Mouse (Mus musculus) kidney, postnatal 10 days (tissue): Measurements from ENCODE around the gene Trpt1.

ENCODE experiments used
- DNase-seq: peaks from one replicate; pipeline ENCODE4 v3.0.0; 2021; ENCODE audit warnings: mixed read lengths

The Trpt1 gene

DNA sequence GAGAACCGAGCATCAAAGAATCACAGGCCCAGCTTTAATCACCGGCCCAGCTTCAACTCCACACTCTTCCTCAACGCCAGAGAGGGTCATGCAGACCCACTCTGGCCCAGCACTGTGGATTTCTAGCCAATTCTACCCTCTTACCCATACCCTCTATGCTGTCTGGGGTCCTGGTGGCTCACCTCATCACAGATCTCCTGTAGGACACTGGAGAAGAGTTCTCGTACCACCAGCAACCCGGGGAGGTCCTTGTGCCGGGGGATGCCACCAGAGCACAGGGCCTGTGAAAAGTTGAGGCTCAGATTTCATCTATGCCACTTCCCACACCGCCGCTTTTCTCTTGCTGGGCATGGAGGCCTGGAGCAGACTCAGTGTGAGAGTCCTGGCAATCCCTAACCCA lies 1.4 kb upstream of the Trpt1 start:
- no peak for DNase-seq

DNA sequence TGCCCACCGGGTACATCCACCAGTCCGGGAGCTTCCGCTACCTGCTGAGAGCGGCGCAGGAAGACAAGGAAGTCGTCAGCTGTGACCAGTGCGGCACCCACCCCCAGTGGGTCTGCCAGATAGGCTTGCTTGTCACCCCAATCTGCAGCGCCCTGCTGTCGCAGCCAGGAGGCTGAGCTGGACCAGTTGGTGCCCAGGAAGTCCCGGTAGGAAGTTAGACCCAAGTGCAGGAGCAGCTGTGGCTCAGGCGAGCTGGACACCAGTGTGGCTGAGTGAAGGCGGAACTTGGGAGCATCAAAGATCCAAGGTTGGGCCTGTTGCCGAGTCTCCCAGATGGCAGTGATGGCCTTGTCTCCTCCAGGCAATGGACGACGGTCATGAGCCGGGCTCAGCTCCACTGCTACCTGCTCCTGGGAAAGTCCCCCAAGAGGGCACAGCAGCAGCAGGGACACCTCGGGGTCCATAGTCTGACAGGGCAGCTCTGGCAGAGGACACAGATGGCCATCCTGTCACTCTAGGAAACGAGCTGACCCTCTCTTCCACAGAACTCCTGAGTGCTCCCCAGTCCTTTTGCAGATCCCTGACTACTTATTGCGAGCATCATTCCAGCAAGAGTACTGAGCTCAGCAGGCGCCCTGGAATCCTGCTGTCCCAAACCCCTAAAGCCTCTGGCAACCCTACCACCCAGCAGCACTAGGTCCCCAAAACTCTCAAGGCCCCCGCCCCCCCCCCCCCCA lies 508 bp upstream of the Trpt1 start:
- no peak for DNase-seq

DNA sequence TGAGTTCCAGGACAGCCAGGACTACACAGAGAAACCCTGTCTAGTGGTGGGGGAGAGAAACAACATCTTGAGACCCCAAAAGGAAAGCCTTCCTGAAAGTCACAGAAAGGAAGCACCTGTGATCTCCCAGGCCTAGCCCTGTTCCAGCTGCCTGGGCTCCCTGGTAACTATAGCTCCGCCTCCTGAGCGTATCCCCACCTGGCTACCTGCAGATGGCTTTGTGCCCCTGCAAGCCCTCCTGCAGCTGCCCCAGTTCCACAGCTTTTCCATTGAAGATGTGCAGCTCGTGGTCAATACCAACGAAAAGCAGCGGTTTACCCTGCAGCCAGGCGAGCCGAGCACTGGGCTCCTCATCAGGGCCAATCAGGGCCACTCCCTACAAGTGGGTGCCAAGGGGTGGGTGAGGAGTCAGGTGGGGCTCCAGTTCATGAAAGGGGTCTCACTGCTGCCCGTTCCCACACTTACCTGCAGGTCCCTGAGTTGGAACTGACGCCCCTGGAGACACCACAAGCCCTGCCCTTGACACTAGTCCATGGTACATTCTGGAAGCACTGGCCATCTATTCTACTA lies 1.9 kb downstream of the Trpt1 start:
- DNase-seq: no peak

DNA sequence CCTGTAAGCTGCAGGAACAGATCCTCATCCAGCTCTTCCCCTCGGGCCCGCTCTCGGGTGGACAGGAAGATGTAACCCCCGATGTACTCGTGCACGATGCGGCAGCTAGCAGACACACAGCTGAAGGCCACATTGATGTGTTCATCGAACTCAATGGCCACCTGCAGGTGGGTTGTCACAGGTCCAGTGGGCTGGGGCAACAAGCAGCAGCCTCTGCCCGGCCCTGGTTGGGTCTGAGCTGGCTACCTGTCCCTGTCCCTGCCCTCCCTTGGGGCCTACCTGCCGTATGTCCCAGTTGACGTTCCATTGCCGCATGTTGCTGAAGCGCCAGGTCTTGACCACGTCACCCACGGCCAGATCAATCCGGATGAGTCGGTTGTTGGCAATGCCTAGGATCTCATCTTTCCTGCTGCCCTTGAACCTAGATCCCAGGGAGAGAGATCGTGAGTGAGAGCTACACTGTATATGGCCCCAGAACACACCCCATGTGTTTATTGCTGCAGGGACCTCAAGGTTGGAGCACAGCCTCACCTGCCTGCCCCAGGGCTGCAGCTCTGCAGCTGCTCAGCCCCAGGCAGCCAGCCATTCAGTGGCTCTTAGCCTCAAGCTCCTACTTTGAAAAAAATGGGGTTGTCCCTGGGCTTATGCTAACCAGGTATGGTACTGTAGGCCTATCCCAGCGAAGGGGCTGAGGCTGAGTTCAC lies 3.6 kb downstream of the Trpt1 start:
- no peak for DNase-seq

DNA sequence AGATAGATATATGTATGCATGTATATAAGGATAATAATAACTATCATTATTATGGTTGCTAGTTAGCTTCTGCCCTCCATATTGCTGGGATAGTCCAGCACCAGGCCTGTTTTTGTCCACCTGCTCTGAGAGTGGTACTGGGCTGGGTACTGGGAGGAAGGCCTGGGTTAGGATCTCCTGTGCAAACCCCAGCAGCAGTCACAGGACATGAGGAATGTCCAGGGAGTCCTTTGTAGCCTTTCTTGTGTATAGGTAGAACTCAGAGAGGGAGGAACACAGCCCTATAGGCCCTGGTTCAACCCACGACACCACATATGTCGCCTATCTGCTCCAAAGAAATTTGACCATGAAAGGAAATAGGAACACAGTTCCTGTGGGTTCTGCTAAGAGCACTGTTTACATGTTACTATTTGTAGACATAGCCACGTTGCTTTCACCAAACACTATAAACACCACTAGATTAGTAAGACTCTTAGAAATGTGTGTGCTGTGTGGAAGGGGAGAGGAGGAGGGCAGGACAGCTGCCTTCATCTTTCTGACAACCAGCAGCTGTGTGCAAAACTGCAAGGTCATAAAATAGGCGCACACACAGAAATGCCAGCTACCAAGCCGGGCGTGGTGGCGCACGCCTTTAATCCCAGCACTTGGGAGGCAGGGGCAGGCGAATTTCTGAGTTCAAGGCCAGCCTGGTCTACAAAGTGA lies 11.1 kb downstream of the Trpt1 start:
- DNase-seq: no peak

DNA sequence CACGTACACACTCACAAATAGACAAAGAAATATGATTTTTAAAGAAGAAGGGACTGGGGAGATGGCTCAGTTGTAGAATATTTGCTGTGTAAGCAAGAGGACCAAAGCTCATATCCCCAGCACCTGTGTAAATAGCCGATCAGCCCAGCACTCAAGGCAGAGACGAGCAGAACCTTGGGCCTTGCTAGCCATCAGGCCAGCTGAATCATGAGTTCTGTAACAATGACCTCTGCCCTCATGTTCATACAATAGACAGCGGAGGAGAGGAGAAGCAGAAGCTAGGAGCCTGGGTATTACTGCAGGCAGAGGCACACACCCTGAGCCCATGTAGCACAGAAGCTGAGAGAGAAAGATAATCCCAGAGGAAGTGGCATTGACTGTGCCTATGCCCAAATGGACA lies 16.5 kb downstream of the Trpt1 start:
- no peak for DNase-seq

DNA sequence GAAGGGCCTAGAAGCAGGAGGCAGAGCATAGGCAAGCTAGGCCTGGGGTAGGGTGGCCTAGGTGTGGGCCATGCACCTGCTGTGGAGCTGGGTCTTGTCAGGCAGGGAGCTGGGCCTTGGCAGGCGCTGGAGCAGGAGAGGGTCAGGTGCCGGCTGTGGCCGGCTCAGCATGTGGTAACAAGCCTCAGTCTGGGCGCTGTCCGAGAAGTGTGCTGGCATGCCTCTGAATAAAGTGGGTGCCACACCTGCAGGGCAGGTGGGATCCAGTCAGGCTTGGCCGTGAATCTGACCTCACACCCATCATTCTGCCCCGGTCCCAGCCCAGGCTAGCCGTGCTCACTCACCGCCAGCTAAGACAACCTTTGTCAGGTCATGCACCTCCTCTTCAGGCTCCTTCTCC lies 18.1 kb downstream of the Trpt1 start:
- DNase-seq: no peak

- DNase-seq: no peak
These were observed 18.7 kb downstream of the Trpt1 start for GRCm38 (mm10) chr19:7014481-7015135.

GRCm38 (mm10) chr19:7017541-7018457 lies 21.9 kb downstream of the Trpt1 start:
- no peak for DNase-seq

DNA sequence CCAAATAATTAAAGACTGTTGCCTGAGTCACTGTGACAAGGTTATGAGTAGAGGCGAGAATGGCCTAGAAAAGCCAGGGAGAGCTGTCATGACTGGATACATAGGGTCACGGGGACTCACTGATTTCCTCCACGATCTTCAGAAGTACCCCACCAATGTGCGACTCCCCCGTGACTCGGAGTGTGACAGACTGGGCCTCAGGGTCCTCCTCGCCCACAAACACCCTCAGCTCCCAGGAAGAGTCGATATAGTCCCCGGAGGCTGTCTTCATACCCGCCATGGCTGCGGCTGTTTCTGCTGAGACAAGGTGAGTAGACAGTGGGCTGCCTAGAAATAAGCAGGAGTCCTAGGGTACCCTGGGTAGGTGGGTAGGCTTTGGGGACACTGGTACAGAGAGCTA lies 22.6 kb downstream of the Trpt1 start:
- no peak for DNase-seq

GRCm38 (mm10) chr19:7019191-7019590 lies 23.3 kb downstream of the Trpt1 start, which contains the start of gene Fermt3:
Gene Fermt3 (minus strand): TSS chr19:7019469.
- DNase-seq: peak; percentile 44

- DNase-seq: peak; percentile 75
These were observed 24.3 kb downstream of the Trpt1 start for GRCm38 (mm10) chr19:7020224-7020641.

- DNase-seq: no peak
These were observed 33.6 kb downstream of the Trpt1 start for GRCm38 (mm10) chr19:7029531-7029930.

- DNase-seq: no peak
These were observed 38.1 kb downstream of the Trpt1 start for GRCm38 (mm10) chr19:7034006-7034405.

DNA sequence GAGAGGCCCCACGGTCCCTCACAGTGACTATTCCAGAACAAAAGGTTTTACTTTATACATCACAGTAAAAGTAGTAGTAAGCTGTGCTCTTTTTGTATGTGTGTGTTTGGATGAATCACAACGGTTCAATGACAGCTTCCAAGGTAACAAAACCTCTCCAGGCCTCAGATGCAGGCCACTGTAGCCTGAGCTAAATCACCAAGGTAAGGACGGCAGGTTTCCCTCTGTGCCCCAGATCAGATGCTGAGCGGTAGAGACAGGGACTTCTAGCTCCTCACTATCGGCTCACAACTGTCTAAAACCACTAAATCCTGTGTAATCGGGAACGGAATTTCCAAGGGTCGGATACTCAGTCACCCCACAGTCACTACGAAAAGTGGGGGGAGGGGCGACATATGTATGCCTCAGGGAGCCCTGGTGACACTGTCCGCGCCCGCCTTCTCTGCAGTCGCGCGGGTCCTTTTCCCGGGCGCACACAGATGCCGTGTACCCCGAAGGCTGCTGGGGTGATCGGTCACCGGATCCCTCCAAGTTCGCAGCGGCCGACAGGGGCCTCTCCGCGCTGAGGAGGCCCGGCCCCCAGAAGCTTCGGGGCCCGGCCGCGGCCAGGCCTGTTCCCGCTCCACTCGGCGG lies 43.3 kb downstream of the Trpt1 start:
- peak; percentile 77 for DNase-seq

DNA sequence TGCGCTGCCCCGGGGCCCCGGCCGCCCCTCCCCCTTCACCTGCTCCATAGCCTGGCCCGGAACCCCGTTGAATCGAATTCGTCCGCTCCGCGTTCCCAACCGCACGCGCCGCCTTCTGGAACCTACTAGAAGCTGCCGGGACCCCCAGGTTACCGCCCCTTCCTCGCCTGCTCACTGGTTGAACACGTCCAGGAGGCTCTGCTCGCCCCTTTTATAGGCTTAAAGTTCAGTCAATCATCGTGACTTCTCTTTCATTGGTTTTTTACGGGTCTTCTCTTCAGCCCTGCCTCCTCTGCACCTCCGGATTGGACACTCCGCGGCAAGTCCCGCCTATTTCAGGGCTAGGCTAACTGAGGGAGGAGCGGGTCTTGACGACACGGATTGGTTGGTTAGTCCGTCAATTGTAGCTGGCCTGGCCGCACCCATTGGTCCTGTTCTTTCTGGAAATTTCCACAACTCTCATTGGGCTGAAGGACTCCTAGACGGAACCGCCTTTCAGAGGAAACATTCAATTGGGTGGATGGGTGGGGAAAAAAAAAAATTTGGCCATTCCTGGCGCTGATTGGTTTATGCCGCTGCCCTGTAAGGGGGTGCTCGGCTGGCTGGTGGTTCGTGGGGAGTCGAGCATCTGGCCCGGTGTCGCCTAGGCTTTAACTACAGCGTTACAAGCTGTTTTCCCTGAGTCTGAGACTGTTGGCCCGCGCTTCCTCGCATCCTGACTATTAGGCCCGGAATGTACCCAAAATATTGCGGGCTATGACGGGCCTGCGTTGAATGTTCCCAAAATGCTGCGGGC lies 44.1 kb downstream of the Trpt1 start, which contains the start of gene Stip1:
Gene Stip1, minus strand, starts transcription at position 127 of the 796 bp plus-strand sequence.
- peak; percentile 99 for DNase-seq

DNA sequence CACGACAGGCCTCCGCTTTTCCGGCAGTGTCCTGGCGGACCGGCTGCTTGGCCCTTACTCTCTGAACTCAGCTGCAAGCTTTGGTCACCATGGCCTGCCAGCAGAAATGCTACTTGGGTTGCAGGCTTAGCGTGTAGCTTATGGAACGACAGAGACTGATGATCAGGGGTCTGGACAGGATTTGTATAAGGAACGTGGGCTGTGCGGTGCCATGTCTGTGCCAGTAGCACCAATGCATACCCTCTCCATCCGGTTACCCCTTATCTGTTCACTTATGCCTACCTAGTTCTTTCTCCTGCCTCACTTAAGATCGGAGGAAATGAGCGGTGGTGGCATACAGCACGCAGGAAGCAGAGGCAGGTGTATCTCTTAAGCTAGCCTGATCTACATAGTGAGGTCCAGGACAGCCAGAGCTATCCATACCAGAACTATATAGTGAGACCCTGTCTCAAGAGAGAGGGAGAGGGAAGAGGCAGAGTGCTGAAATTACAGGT lies 44.8 kb downstream of the Trpt1 start:
- DNase-seq: no peak

- no peak for DNase-seq
These were observed 45.2 kb downstream of the Trpt1 start for GRCm38 (mm10) chr19:7041171-7041570.

GRCm38 (mm10) chr19:7044279-7044678 lies 48.3 kb downstream of the Trpt1 start:
- no peak for DNase-seq

GRCm38 (mm10) chr19:7044706-7045105 lies 48.8 kb downstream of the Trpt1 start:
- no peak for DNase-seq
